Mouse (Mus musculus): Measurements from ENCODE around the gene Tmem132b.

- TF ChIP-seq CTCF (IDR thresholded peaks at IDR 0.05; ENCODE audit: extremely low read depth, insufficient read depth, insufficient read length, insufficient replicate concordance) (no peak), POLR2A (IDR thresholded peaks at IDR 0.05; ENCODE audit: low read depth, low read length) (no peak)
Observed at GRCm38 (mm10) chr5:125756987-125757530, 225.5 kb downstream of the Tmem132b start.
